Mouse (Mus musculus) brain, embryonic 14.5 days (tissue): ENCODE measurements around the gene Tmpo. TPM values are rescaled to one million over a fixed set of nuclear protein-coding genes. Genes with fewer than 3 reads are reported as not detected.

ENCODE experiments used
- DNase-seq: peaks from one replicate; pipeline ENCODE4 v3.0.0-alpha.2; 2011; ENCODE audit warnings: low read depth
- CTCF ChIP-seq: fragments of 200-500 bp; IDR thresholded peaks from 2 replicates; pipeline ENCODE4 v1.5.1; 2012; ENCODE audit warnings: inconsistent platforms, mild to moderate bottlenecking, moderate library complexity, borderline replicate concordance; ENCODE audit not compliant: insufficient read depth, insufficient read length; ENCODE audit errors: extremely low read depth
- POLR2A ChIP-seq: fragments of 200-500 bp; IDR thresholded peaks from 2 replicates; pipeline ENCODE4 v1.6.1; 2012; ENCODE audit warnings: mild to moderate bottlenecking, inconsistent platforms, borderline replicate concordance; ENCODE audit not compliant: poor library complexity, insufficient read depth, insufficient read length, severe bottlenecking; ENCODE audit errors: extremely low read depth
- polyA plus RNA-seq: library from polyadenylated mRNA; depleted of rRNA; stranded (reverse); fragments of >200 nt; gene quantifications from 2 replicates; pipeline ENCODE4 v1.2.3, GENCODE M21; 2012; rRNA removed

The Tmpo gene
- polyA plus RNA-seq, 1 experiment: 177 TPM

DNA sequence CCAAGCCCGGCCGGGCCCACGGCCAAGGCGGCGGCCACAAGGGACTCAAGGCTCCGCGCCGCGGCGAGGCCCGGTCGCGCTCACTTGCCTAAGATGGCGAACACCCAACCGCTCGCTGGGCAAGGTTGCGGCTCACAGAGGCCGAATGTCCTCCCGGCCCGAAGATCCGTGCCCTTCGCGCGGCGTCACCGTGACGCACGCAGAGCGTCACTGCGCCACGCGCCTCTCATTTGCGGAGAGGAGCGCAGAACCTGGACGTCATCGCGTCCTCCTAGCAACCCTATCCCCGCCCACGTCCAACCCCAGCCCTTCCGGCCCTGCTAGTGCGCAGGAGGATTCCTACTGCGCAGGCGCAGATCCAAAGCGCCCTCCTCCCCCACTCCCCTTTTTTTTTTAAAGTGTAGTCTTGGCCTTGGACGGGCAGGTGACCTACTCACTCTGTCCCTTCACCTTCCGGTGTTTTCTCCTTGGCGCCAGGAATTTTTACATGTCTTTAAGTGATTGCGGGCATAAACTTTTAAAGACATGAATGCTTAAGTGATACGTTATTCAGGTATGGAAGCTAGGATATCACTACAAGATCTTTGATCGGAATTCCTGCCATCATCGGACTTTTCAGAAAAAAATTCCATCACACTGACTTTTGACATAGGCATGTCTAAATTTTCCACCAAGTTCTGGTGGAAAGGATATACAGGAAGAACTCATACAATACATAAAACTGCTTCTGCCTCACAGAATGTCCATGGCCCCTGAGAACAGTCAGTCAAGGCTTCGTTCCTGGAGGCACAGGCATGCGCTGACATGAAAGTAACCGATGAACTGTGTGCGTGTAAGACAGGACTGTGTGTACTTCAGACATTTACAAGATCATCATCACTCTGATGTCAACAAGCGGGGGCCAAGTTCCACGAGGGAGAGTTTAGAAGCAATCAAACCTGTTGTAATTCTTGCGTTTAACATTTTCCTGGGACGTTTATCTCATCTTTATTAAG lies 57.0 kb downstream of the Tmpo start, which contains the start of gene Slc25a3:
Gene Slc25a3, minus strand, starts transcription at position 232 of the 995 bp plus-strand sequence.
- peak; percentile 90 for TF ChIP-seq POLR2A
- TF ChIP-seq CTCF: no peak
- DNase-seq: peak; percentile 100

DNA sequence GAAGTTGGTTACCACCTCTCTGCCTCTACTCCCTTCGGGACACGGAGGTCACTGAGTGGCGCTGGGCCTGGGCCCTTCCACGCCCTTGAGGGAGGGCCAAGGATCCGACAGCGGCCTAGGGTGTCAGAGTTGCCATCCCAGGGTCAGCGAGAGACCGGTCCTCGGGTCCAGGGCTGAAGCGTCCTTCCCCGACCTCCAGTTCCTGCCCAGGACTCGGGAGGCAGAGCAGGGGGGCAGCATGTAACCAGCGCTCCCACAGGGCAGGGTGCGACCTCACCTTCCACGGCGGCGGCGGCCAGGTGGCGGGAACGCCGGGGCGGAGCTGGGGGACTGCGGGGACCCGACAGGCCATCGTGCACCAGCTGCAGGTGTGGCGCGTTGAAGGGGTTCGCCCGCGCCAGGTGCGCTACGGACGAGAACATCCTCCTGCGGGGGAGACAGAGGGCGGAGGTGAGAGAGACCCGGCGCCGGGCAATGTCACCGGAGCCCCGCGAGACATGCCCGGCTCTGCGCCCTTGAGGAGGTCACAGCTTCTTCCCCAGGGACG lies 57.8 kb downstream of the Tmpo start:
- no peak for DNase-seq
- no peak for TF ChIP-seq POLR2A
- TF ChIP-seq CTCF: no peak

DNA sequence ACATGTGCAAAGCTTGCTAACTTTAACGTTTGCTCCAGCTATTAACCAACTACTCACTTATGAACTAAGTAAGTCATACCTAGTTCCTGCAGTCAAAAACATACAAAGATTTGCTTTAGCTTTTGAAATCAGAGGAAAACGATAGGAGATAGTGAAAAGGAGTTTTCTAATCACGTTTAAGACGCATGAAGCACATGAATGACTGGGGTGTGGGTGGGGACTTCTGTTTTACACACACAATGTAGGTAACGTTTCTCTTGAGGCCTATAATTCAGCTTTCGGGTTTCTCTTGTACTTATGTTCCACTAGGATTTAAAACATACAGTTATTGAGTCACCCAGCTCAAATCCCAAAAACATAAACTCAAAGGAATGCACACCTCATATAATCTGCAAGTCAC lies 58.5 kb downstream of the Tmpo start:
- TF ChIP-seq CTCF: no peak
- TF ChIP-seq POLR2A: no peak
- no peak for DNase-seq

DNA sequence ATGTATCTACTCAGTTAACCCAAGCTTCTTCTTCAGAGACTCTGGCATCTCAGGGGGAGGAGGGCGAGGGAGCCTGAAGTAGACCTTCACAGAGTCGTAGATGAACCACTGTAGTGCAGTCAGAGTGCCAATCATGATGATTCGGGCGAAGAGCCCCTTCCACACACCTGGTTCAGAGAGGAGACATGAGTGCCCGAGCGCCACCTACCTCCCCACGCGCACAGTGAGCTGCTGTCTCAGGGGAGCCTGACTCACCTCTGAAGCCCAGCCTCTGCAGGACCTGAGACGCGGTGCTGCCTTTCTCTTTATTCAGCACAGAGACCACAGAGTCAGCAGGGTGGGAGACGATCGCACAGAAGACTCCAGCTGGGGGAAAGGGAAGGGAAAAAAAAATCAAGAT lies 64.2 kb downstream of the Tmpo start:
- DNase-seq: no peak
- TF ChIP-seq POLR2A (no peak), CTCF (no peak)

DNA sequence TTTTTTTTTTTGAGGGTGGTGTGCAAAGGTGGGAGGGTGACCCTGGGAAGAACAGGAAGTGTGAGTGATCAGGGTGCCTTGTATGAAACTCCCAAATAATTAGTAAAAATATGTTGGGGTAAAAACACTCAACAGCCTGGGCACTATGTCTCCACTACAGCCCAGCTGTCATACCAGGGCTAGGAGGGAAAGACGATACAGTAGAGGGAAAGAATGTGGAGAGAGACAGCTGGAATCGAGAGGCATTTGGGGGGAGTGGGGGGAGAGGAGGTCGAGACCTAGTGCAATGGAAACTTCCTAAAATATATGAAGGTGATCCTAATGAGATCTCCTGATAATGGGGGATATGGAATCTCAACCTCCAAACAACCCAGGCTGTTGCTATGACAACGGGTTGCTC lies 71.3 kb downstream of the Tmpo start:
- DNase-seq: no peak
- TF ChIP-seq POLR2A: no peak
- no peak for TF ChIP-seq CTCF

DNA sequence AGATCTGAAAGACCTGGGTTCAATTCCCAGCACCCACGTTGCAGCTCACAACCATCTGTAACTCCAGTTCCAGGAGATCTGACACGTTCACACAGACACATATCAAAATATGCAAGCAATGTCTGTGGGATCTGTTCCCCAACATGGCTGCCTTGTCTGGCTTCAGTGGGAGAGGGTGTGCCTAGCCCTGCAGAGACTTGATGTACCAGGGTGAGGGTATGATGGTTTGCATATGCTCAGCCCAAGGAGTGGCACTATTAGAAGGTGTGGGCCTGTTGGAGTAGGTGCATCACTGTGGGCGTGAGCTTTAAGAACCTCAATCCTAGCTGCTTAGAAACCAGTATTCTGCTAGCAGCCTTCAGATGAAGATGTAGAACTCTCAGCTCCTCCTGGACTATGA lies 75.1 kb downstream of the Tmpo start:
- no peak for DNase-seq
- TF ChIP-seq POLR2A (no peak), CTCF (no peak)

DNA sequence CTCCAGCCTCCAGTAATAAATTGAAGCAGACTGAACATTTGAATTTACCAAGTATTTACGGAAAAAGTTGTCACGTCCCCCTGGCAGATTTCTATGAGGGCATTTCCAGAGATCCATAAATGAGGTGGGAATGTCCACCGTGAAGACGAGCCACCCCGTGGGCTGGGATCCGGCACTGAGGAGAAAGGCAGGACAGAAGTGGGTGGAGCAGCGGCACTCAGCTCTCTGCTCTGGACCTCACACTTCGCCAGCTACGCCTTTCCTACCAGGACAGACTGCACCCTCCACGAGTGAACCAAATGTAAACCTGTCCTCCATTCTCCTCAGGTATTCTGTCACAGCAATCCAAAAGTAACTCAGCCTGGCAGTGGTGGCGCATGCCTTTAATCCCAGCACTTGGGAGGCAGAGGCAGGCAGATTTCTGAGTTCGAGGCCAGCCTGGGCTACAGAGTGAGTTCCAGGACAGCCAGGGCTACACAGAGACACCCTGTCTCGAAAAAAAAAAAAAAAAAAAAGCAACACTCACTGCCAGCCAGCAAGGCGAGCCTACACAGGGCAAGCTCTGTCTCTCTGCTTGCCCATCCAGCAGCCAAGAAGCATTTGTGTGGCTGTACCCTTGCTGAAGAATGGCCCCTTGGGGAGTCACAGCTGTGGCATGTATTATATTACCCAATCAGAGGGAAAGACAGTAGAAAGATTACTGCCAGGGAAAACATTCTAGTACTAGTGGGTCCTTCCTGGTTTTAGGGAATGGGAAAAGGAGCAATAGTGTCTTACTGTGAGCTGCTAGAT lies 78.1 kb downstream of the Tmpo start:
- no peak for TF ChIP-seq POLR2A
- no peak for TF ChIP-seq CTCF
- no peak for DNase-seq

DNA sequence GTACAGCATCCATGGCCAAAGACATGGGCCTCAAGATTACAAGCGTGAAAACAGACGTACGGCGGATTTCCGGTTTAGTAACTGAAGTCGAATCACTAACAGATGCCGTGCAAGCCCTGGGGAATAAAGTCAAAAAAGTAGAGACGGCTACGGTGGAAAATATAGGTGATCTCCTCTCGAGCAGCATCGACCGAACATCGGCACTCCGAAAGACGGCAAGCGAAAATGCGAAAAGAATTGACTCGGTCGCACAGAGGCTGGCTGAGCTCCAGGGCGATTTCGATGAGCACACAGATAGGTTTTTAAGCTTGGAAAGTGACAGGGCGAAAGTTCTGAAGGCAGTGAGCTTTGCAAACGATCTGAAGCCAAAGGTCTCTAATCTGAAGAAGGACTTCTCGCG lies 79.2 kb downstream of the Tmpo start:
- TF ChIP-seq CTCF (no peak), POLR2A (no peak)
- DNase-seq: no peak

DNA sequence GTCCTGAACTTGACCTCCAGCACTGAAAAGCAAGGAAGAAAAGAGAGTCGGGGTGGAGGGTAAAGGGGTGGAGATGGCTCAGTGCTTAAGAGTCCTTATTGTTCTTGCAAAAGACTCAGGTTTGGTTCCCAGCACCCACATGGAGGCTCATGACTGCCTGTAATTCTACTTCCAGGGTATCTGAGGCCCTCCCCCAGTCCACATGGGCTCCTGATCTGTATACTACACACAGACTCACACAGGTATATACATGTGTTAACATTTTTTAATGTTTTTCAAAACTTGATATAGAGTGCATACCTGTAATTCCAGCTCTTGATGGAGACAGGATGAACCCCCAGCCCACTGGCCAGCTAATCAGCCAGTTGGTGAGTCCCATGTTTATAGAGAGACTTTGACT lies 81.0 kb downstream of the Tmpo start:
- TF ChIP-seq CTCF (no peak), POLR2A (no peak)
- no peak for DNase-seq

DNA sequence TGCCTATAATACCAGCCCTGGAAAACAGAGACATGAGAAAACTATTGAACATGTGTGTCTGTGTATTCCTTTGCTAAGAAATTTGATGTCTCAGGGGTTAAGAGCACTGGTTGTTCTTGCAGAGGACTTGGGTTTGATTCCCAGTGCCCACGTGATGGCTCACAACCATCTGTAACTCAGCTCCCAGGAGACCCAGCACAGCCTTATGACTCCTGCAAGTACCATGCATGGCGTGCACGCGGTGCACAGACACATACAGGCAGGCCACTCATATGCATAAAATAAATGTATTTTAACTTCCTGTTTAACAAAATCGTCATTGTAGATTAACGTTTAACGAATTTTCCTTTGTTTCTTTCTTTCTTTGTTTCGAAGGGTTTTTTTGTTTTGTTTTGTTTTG lies 83.1 kb downstream of the Tmpo start:
- no peak for DNase-seq
- TF ChIP-seq CTCF (no peak), POLR2A (no peak)

Other genes with a start within 250 kb of the Tmpo start
- gene Apaf1, start 98.5 kb downstream of the Tmpo start, polyA plus RNA-seq: 29.4 and 31.3 TPM in 2 replicates
- 7.4 and 9.3 TPM in 2 replicates for gene Ikbip, start 98.4 kb downstream of the Tmpo start, polyA plus RNA-seq
- gene Slc25a3, start 57.3 kb downstream of the Tmpo start, polyA plus RNA-seq: 348 and 411 TPM in 2 replicates